Mouse (Mus musculus): Measurements from ENCODE around the gene Tfg.

DNA sequence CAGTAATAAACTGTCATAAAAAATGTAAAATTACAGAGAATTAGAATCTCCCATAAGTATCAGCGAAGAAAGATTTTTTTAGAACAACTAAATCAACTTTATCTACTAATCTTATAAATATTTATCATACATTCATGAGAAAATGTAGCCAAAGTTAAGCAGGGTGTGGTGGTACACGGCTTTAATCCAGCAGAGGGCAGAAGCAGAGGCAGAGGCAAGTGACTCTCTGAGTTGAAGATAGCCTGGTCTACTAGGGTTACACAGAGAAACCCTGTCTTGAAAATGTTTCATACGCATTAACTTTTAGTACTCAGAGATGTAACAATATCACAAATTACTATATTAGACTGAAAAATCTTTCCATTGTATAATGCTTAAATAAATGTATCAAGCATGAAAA, 11.5 kb downstream of the Tfg start:
- TF ChIP-seq CTCF (conservative IDR thresholded peaks at IDR 0.05; ENCODE audit: insufficient read depth, insufficient read length, low read depth, low read length): 0 out of 2 replicates have a peak, but pooled peaks have one; percentile 13
- no peak for TF ChIP-seq POLR2A (IDR thresholded peaks at IDR 0.05; ENCODE audit: low read depth, low read length)
